Mouse (Mus musculus) neural tube, embryonic 12.5 days (tissue): Measurements from ENCODE around the gene Abi3bp. TPM values are rescaled to one million over a fixed set of nuclear protein-coding genes. Genes with fewer than 3 reads are reported as not detected.

Source experiments
- ATAC-seq: fragments of 200-750 bp; cut with Nextera tagmentation; 2 replicates; pipeline ENCODE4 v1.8.0; 2017; ENCODE audit warnings: low read depth, mild to moderate bottlenecking, moderate TSS enrichment, moderate library complexity; ENCODE audit not compliant: low FRiP score
- H3K27ac ChIP-seq: fragments of 300-500 bp; sonication (generic); 2 replicates; pipeline ENCODE4 v1.5.1; 2016
- H3K27me3 ChIP-seq: fragments of 300-500 bp; sonication (generic); replicated peaks from 2 replicates; pipeline ENCODE4 v1.6.1; 2016; ENCODE audit warnings: mild to moderate bottlenecking
- H3K36me3 ChIP-seq: fragments of 300-500 bp; sonication (generic); 2 replicates; pipeline ENCODE4 v1.6.1; 2016; ENCODE audit warnings: mild to moderate bottlenecking
- H3K4me1 ChIP-seq: fragments of 300-500 bp; sonication (generic); 2 replicates; pipeline ENCODE4 v1.6.1; 2016
- H3K4me2 ChIP-seq: fragments of 300-500 bp; sonication (generic); replicated peaks from 2 replicates; pipeline ENCODE4 v1.6.1; 2016; ENCODE audit warnings: mild to moderate bottlenecking
- H3K4me3 ChIP-seq: fragments of 300-500 bp; sonication (generic); 2 replicates; pipeline ENCODE4 v1.5.1; 2016
- H3K9ac ChIP-seq: fragments of 300-500 bp; sonication (generic); 2 replicates; pipeline ENCODE4 v1.6.1; 2016; ENCODE audit warnings: mild to moderate bottlenecking
- H3K9me3 ChIP-seq: fragments of 300-500 bp; sonication (generic); 2 replicates; pipeline ENCODE4 v1.6.1; 2016; ENCODE audit warnings: mild to moderate bottlenecking
- WGBS: fragments of 180-500 bp; shearing (Covaris S2); methylation state at CpG from one replicate; pipeline ENCODE4 v1.1.7; 2016; 5-methylcytosine and 5-hydroxymethylcytosine counted together
- polyA plus RNA-seq: library from polyadenylated mRNA; unstranded; fragments of >200 nt; fragmentation: Nextera tagmentation; extraction: Ambion mirVana; gene quantifications from 2 replicates; pipeline ENCODE4 v1.2.1, GENCODE M21; 2016

Abi3bp gene
- 1.5 and 1.7 TPM in 2 replicates for polyA plus RNA-seq

DNA sequence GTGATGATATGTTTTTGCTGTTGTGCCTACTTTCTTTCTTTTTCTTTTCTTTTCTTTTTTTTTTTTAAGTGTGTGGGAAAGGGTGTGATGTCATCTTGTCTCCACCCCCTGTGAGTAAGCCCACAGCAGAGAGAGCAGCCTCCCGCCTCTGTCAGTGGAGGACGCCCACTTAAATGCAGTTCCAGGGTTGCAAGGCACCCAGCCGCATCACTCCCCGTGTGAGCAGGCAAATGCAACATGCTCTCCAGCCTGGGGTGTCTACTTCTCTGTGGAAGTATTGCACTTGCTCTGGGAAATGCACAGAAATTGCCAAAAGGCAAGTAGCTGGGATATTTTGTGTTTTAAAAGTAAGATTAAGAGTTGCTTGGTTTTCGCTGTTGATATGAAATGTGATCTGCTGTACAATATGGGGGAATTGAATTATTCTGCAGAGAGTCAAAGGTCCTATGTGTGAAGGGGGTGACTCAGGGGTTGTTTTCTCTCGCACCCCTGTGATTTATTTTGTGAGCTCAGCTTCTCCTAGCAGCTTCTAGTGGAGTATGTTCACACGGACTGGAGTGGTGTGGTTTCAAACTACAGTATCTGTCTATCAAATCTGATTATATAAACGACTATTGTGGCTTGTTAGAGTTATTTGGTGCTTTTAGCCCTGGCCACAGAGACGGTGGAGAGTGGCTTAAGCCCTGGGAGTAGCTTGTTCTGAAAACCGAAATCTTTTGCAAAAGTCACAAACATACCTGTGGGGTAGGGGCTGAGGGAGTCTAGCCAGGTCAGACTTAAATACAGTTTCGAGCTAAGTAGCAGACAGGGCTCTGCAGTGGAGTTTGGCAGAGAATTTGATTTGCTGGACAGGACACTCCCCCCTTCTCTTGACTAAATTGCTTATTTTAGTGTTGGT is at the start of gene Abi3bp:
Gene Abi3bp (plus strand): TSS at position 202 of the 898 bp plus-strand sequence.
- ATAC-seq: no peak
- Histone ChIP-seq H3K27me3 (no peaks in the 10 kb centered on the region), H3K36me3 (no peaks in the 10 kb centered on the region), H3K4me3 (no peak within 1 kb of the TSS), H3K9me3 (no peaks in the 10 kb centered on the region), H3K4me1 (no peaks in the 10 kb centered on the region), H3K4me2 (peak within 1 kb of the TSS; percentile 24; the same call in 1 of the 2 replicates), H3K27ac (no peak within 1 kb of the TSS), H3K9ac (no peak within 1 kb of the TSS)
- WGBS: 58% methylated on average over 11 of the region's 11 CpGs

DNA sequence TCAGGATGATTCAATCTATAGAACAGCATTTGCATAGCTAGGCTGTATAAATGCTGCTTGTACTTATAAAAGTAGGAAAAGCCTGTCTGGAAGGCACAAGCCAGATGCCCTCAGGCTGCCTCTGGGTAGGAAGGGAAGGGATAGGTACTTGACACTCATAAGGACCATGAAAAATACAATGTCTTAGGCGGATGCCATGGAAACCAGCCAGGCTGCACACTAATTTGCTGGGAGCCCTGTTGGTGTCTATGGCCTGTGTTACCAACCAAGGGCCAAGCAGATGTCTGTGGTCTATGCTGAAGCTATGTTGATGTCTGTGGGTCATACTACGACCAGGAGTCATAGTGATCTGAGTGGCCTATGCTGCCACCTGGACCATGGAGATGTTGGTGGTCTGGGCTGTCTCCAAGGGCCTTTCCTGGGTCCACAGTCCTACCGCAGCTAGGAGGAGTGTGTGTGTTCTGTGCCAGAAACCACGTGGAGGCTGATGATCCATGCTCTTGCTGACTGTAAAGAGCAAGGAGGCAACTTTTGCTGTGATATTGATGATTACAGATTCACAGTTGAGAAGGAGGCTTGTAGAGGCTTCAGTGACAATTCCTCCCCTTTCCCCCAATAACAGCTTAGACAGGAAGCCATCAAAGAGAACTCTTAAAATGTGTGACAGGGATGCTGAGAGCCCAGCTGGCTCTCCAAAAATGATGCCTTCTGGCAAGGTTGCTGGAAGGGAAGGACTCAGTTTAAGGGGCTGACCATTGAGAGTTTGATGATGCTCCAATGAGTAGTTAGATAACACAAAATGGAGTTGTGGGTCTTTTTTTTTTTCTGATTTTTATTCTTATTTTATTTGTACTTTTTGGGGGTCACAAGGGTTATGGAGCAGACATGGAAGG is 42.1 kb upstream of the Abi3bp start:
- no peak overlapping the region for H3K27ac ChIP-seq
- no peaks in the 10 kb centered on the region for H3K9me3 ChIP-seq
- no peak overlapping the region for H3K9ac ChIP-seq
- no peaks in the 10 kb centered on the region for H3K27me3 ChIP-seq
- no peak for ATAC-seq
- H3K4me3 ChIP-seq: no peak overlapping the region
- no peak overlapping the region for H3K4me2 ChIP-seq
- 73% methylated on average over 4 of the region's 4 CpGs for WGBS
- no peaks in the 10 kb centered on the region for H3K36me3 ChIP-seq
- no peaks in the 10 kb centered on the region for H3K4me1 ChIP-seq

DNA sequence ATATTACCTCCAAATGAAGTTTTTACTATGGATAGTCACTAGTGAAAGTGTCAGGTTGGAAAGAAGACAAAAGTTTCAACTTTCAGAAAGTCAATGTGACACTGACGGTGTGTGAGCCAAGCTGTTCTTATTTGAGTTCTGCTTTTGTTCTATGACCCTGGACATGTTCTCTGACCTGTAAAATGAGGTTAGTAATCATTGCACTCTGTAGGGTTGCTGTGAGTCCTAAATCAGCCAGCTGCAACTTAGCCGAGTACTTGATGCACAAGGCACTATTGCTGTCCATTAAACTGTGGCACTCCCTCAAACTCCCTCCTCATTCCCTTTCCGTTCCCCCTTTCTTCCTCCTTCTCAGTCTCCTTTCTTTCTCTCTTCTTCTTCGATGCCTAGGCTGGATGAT is 37.4 kb upstream of the Abi3bp start:
- H3K27me3 ChIP-seq: no peaks in the 10 kb centered on the region
- no peak for ATAC-seq
- no peak overlapping the region for H3K4me2 ChIP-seq
- no peaks in the 10 kb centered on the region for H3K4me1 ChIP-seq
- no peak overlapping the region for H3K4me3 ChIP-seq
- no peaks in the 10 kb centered on the region for H3K9me3 ChIP-seq
- H3K36me3 ChIP-seq: no peaks in the 10 kb centered on the region
- 56% methylated on average over 4 of the region's 4 CpGs for WGBS
- no peak overlapping the region for H3K9ac ChIP-seq
- no peak overlapping the region for H3K27ac ChIP-seq

DNA sequence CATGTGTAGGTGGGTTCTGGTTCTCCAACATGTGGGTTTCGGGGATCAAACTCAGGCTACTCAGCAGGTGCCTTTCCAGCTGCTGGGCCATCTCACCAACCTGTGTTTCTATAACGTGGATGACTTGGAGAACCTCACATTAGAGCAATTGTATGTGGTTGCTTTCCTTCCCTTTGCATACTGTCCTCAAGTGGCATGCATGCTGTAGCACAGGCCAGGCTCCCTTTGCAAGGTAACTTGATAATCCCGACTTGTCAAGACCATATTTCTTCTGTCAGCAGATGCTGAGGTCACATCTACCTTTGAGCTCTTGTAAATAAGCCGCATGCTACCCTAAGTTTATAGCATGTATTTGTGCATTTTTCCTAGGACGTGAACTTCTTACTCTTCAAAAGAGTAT is 36.6 kb upstream of the Abi3bp start:
- 82% methylated on average over 5 of the region's 5 CpGs for WGBS
- H3K27ac ChIP-seq: no peak overlapping the region
- no peak overlapping the region for H3K9ac ChIP-seq
- no peaks in the 10 kb centered on the region for H3K36me3 ChIP-seq
- ATAC-seq: no peak
- H3K9me3 ChIP-seq: no peaks in the 10 kb centered on the region
- no peak overlapping the region for H3K4me2 ChIP-seq
- no peaks in the 10 kb centered on the region for H3K4me1 ChIP-seq
- H3K4me3 ChIP-seq: no peak overlapping the region
- no peaks in the 10 kb centered on the region for H3K27me3 ChIP-seq

- no peak overlapping the region for H3K4me2 ChIP-seq
- H3K27me3 ChIP-seq: no peaks in the 10 kb centered on the region
- no peaks in the 10 kb centered on the region for H3K4me1 ChIP-seq
- no peak overlapping the region for H3K27ac ChIP-seq
- no peak overlapping the region for H3K4me3 ChIP-seq
- H3K9me3 ChIP-seq: no peaks in the 10 kb centered on the region
- H3K9ac ChIP-seq: no peak overlapping the region
- WGBS: 78% methylated on average over 7 of the region's 7 CpGs
- ATAC-seq: no peak
- no peaks in the 10 kb centered on the region for H3K36me3 ChIP-seq
These were observed 35.9 kb upstream of the Abi3bp start for GRCm38 (mm10) chr16:56441658-56442344.

GRCm38 (mm10) chr16:56451482-56451881 is 26.2 kb upstream of the Abi3bp start:
- H3K27me3 ChIP-seq: no peaks in the 10 kb centered on the region
- no peak overlapping the region for H3K4me3 ChIP-seq
- no peak for ATAC-seq
- H3K9me3 ChIP-seq: no peaks in the 10 kb centered on the region
- no peak overlapping the region for H3K4me2 ChIP-seq
- no peaks in the 10 kb centered on the region for H3K4me1 ChIP-seq
- WGBS: 84% methylated on average over 2 of the region's 2 CpGs
- no peak overlapping the region for H3K9ac ChIP-seq
- no peak overlapping the region for H3K27ac ChIP-seq
- H3K36me3 ChIP-seq: no peaks in the 10 kb centered on the region

DNA sequence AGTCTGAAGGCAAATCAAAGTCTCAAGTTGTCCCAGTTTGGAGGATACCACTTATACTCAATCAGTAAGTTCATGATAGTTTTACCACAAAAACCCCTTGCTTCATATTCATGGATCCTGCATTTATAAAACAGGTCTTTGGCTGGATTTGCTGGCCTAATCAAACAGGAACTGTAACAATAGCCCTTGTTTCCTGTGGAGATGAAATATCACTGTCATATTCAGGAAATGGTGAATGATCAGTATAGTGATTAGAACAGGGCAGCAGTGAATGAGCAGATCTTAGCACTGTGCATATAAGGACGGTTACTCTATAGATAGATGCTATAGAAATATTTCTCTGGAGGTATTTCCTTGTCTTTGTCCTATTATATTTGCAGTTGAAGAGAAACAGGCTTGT is 25.8 kb upstream of the Abi3bp start:
- Histone ChIP-seq H3K4me1 (no peaks in the 10 kb centered on the region), H3K4me2 (no peak overlapping the region), H3K9ac (no peak overlapping the region), H3K27me3 (no peaks in the 10 kb centered on the region), H3K9me3 (no peaks in the 10 kb centered on the region), H3K27ac (no peak overlapping the region), H3K4me3 (no peak overlapping the region), H3K36me3 (no peaks in the 10 kb centered on the region)
- WGBS: 88% methylated on average over 1 of the region's 1 CpGs
- ATAC-seq: no peak

GRCm38 (mm10) chr16:56458052-56458754 is 19.5 kb upstream of the Abi3bp start:
- ATAC-seq: no peak

GRCm38 (mm10) chr16:56473160-56473559 is 4.5 kb upstream of the Abi3bp start:
- Histone ChIP-seq H3K4me2 (no peak overlapping the region), H3K27me3 (no peaks in the 10 kb centered on the region), H3K27ac (no peak overlapping the region), H3K9ac (no peak overlapping the region), H3K36me3 (no peaks in the 10 kb centered on the region), H3K4me3 (no peak overlapping the region), H3K4me1 (no peaks in the 10 kb centered on the region), H3K9me3 (no peaks in the 10 kb centered on the region)
- 95% methylated on average over 2 of the region's 2 CpGs for WGBS
- ATAC-seq: no peak

More at GRCm38 (mm10) chr16:56458052-56458754, 19.5 kb upstream of the Abi3bp start:
- Histone ChIP-seq H3K36me3 (no peaks in the 10 kb centered on the region), H3K9ac (no peak overlapping the region), H3K27me3 (no peaks in the 10 kb centered on the region), H3K4me3 (no peak overlapping the region), H3K9me3 (no peaks in the 10 kb centered on the region), H3K4me1 (no peaks in the 10 kb centered on the region), H3K4me2 (no peak overlapping the region), H3K27ac (no peak overlapping the region)
- WGBS: 75% methylated on average over 8 of the region's 8 CpGs

- H3K4me2 ChIP-seq: no peak overlapping the region
- no peak overlapping the region for H3K27ac ChIP-seq
- no peaks in the 10 kb centered on the region for H3K4me1 ChIP-seq
- H3K36me3 ChIP-seq: no peaks in the 10 kb centered on the region
- no peak overlapping the region for H3K4me3 ChIP-seq
- ATAC-seq: no peak
- H3K27me3 ChIP-seq: no peaks in the 10 kb centered on the region
- WGBS: 85% methylated on average over 5 of the region's 5 CpGs
- H3K9me3 ChIP-seq: no peaks in the 10 kb centered on the region
- no peak overlapping the region for H3K9ac ChIP-seq
These were observed 2.0 kb upstream of the Abi3bp start for GRCm38 (mm10) chr16:56475676-56476075.

GRCm38 (mm10) chr16:56478575-56479191 is 1.0 kb downstream of the Abi3bp start:
- no peak overlapping the region for H3K27ac ChIP-seq
- H3K4me3 ChIP-seq: no peak overlapping the region
- H3K4me2 ChIP-seq: peak overlapping the region; percentile 24; the same call in 1 of the 2 replicates
- WGBS: 54% methylated on average over 12 of the region's 12 CpGs
- H3K4me1 ChIP-seq: no peaks in the 10 kb centered on the region
- no peaks in the 10 kb centered on the region for H3K9me3 ChIP-seq
- H3K36me3 ChIP-seq: no peaks in the 10 kb centered on the region
- ATAC-seq: no peak
- no peak overlapping the region for H3K9ac ChIP-seq
- H3K27me3 ChIP-seq: no peaks in the 10 kb centered on the region
